Mouse (Mus musculus): ENCODE data around the gene 1810009A15Rik. TPM values are rescaled to one million over a fixed set of nuclear protein-coding genes. Genes with fewer than 3 reads are reported as not detected.

The 1810009A15Rik gene
- polyA plus RNA-seq, 1 experiment from 2014 or later = 111 TPM

GRCm38 (mm10) chr19:8929224-8930088, 40.8 kb downstream of the 1810009A15Rik start, which contains the start of the genes Rom1 and Eml3:
Gene Rom1, minus strand, starts transcription at chr19:8929356.
Gene Eml3, plus strand, starts transcription at chr19:8929552.
- no peaks in the 10 kb centered on the region for H3K36me3 ChIP-seq (replicated peaks; ENCODE audit: control insufficient read depth, insufficient read depth, low read depth, low read length)
- under 1% methylated on average over 60 of the region's 74 CpGs for WGBS
- H3K4me3 ChIP-seq (ENCODE audit: low read depth, low read length) = peak within 1 kb of the TSS; percentile 71
- no peaks in the 10 kb centered on the region for H3K4me1 ChIP-seq (ENCODE audit: control insufficient read depth, insufficient read depth, low read length)
- DNase-seq (ENCODE audit: low spot score) = peak; percentile 73
- ATAC-seq (replicated peaks; ENCODE audit: insufficient number of reproducible peaks, low FRiP score, low TSS enrichment, low read depth) = peak; percentile 74
- peak within 1 kb of the TSS; percentile 47; the same call in 1 of the 2 replicates for H3K27ac ChIP-seq (replicated peaks; ENCODE audit: low read depth, low read length)
- no peaks in the 10 kb centered on the region for H3K9me3 ChIP-seq (replicated peaks; ENCODE audit: control insufficient read depth, low read length)
- no peaks in the 10 kb centered on the region for H3K27me3 ChIP-seq (ENCODE audit: control insufficient read depth, insufficient read depth, low read length)
- peak within 1 kb of the TSS; percentile 83 for H3K9ac ChIP-seq (replicated peaks; ENCODE audit: low read length)
- peak within 1 kb of the TSS; percentile 81 for H3K4me2 ChIP-seq (ENCODE audit: low read depth, low read length)

- no peak for ATAC-seq (replicated peaks; ENCODE audit: insufficient number of reproducible peaks, low FRiP score, low TSS enrichment, low read depth)
- peak overlapping the region; percentile 47; the same call in 1 of the 2 replicates for H3K27ac ChIP-seq (replicated peaks; ENCODE audit: low read depth, low read length)
- no peak for DNase-seq (ENCODE audit: low spot score)
- H3K9me3 ChIP-seq (replicated peaks; ENCODE audit: control insufficient read depth, low read length) = no peaks in the 10 kb centered on the region
- peak overlapping the region; percentile 81 for H3K4me2 ChIP-seq (ENCODE audit: low read depth, low read length)
- peak overlapping the region; percentile 83 for H3K9ac ChIP-seq (replicated peaks; ENCODE audit: low read length)
- H3K27me3 ChIP-seq (ENCODE audit: control insufficient read depth, insufficient read depth, low read length) = no peaks in the 10 kb centered on the region
- H3K36me3 ChIP-seq (replicated peaks; ENCODE audit: control insufficient read depth, insufficient read depth, low read depth, low read length) = no peaks in the 10 kb centered on the region
- H3K4me1 ChIP-seq (ENCODE audit: control insufficient read depth, insufficient read depth, low read length) = no peaks in the 10 kb centered on the region
- peak overlapping the region; percentile 71 for H3K4me3 ChIP-seq (ENCODE audit: low read depth, low read length)
- 14% methylated on average over 11 of the region's 11 CpGs for WGBS
Measured at GRCm38 (mm10) chr19:8930117-8930516, 41.5 kb downstream of the 1810009A15Rik start.

GRCm38 (mm10) chr19:8930771-8931170, 42.1 kb downstream of the 1810009A15Rik start:
- no peaks in the 10 kb centered on the region for H3K4me1 ChIP-seq (ENCODE audit: control insufficient read depth, insufficient read depth, low read length)
- H3K9ac ChIP-seq (replicated peaks; ENCODE audit: low read length) = peak overlapping the region; percentile 83
- no peak for ATAC-seq (replicated peaks; ENCODE audit: insufficient number of reproducible peaks, low FRiP score, low TSS enrichment, low read depth)
- 86% methylated on average over 7 of the region's 7 CpGs for WGBS
- H3K27ac ChIP-seq (replicated peaks; ENCODE audit: low read depth, low read length) = no peak overlapping the region
- no peak for DNase-seq (ENCODE audit: low spot score)
- H3K36me3 ChIP-seq (replicated peaks; ENCODE audit: control insufficient read depth, insufficient read depth, low read depth, low read length) = no peaks in the 10 kb centered on the region
- H3K4me2 ChIP-seq (ENCODE audit: low read depth, low read length) = peak overlapping the region; percentile 81
- H3K27me3 ChIP-seq (ENCODE audit: control insufficient read depth, insufficient read depth, low read length) = no peaks in the 10 kb centered on the region
- no peaks in the 10 kb centered on the region for H3K9me3 ChIP-seq (replicated peaks; ENCODE audit: control insufficient read depth, low read length)
- peak overlapping the region; percentile 71; the same call in 1 of the 2 replicates for H3K4me3 ChIP-seq (ENCODE audit: low read depth, low read length)

- Histone ChIP-seq H3K27me3 (ENCODE audit: control insufficient read depth, insufficient read depth, low read length) (no peaks in the 10 kb centered on the region), H3K36me3 (replicated peaks; ENCODE audit: control insufficient read depth, insufficient read depth, low read depth, low read length) (peaks cover 2% of the 10 kb centered on the region; the same call in 1 of the 2 replicates)
- no peak for ATAC-seq (replicated peaks; ENCODE audit: insufficient number of reproducible peaks, low FRiP score, low TSS enrichment, low read depth)
Measured at GRCm38 (mm10) chr19:8936736-8937135, 48.1 kb downstream of the 1810009A15Rik start.

More at GRCm38 (mm10) chr19:8936736-8937135, 48.1 kb downstream of the 1810009A15Rik start:
- Histone ChIP-seq H3K4me1 (ENCODE audit: control insufficient read depth, insufficient read depth, low read length) (no peaks in the 10 kb centered on the region; the same call in 1 of the 2 replicates), H3K4me3 (ENCODE audit: low read depth, low read length) (no peak overlapping the region), H3K9ac (replicated peaks; ENCODE audit: low read length) (no peak overlapping the region), H3K9me3 (replicated peaks; ENCODE audit: control insufficient read depth, low read length) (no peaks in the 10 kb centered on the region), H3K4me2 (ENCODE audit: low read depth, low read length) (no peak overlapping the region), H3K27ac (replicated peaks; ENCODE audit: low read depth, low read length) (no peak overlapping the region)
- WGBS = 84% methylated on average over 2 of the region's 2 CpGs
- DNase-seq (ENCODE audit: low spot score) = no peak

Small RNA genes lying within 50 kb of the gene (microRNA-seq; reads per million reads assigned to microRNA genes)
- not detected for gene Mir5136 (ENCODE audit: borderline number of aligned reads)

Other genes with a start within 250 kb of the 1810009A15Rik start
- 0.06 and 0.08 TPM in 2 replicates for gene Chrm1, start 225.1 kb upstream of the 1810009A15Rik start, polyA plus RNA-seq (2014; fragmentation: Nextera tagmentation; extraction: Ambion mirVana)
- gene Slc3a2, start 165.5 kb upstream of the 1810009A15Rik start, polyA plus RNA-seq (2014; fragmentation: Nextera tagmentation; extraction: Ambion mirVana) = 120 and 125 TPM in 2 replicates
- 91.0 and 92.3 TPM in 2 replicates for gene Wdr74, start 153.0 kb upstream of the 1810009A15Rik start, polyA plus RNA-seq (2014; fragmentation: Nextera tagmentation; extraction: Ambion mirVana)
- gene 1700092M07Rik, start 148.1 kb upstream of the 1810009A15Rik start, polyA plus RNA-seq (2014; fragmentation: Nextera tagmentation; extraction: Ambion mirVana) = 1.1 and 1.8 TPM in 2 replicates
- gene Stx5a, start 147.4 kb upstream of the 1810009A15Rik start, polyA plus RNA-seq (2014; fragmentation: Nextera tagmentation; extraction: Ambion mirVana) = 107 and 110 TPM in 2 replicates
- 230 and 238 TPM in 2 replicates for gene Nxf1, start 131.8 kb upstream of the 1810009A15Rik start, polyA plus RNA-seq (2014; fragmentation: Nextera tagmentation; extraction: Ambion mirVana)
- 191 and 197 TPM in 2 replicates for gene Tmem223, start 117.9 kb upstream of the 1810009A15Rik start, polyA plus RNA-seq (2014; fragmentation: Nextera tagmentation; extraction: Ambion mirVana)
- 44.8 and 51.2 TPM in 2 replicates for gene Tmem179b, start 114.4 kb upstream of the 1810009A15Rik start, polyA plus RNA-seq (2014; fragmentation: Nextera tagmentation; extraction: Ambion mirVana)
- gene Taf6l, start 102.4 kb upstream of the 1810009A15Rik start, polyA plus RNA-seq (2014; fragmentation: Nextera tagmentation; extraction: Ambion mirVana) = 19.0 and 19.9 TPM in 2 replicates
- 199 and 202 TPM in 2 replicates for gene Polr2g, start 90.3 kb upstream of the 1810009A15Rik start, polyA plus RNA-seq (2014; fragmentation: Nextera tagmentation; extraction: Ambion mirVana)
- gene Zbtb3, start 86.3 kb upstream of the 1810009A15Rik start, polyA plus RNA-seq (2014; fragmentation: Nextera tagmentation; extraction: Ambion mirVana) = 6.0 and 8.0 TPM in 2 replicates
- gene Ttc9c, start 69.5 kb upstream of the 1810009A15Rik start, polyA plus RNA-seq (2014; fragmentation: Nextera tagmentation; extraction: Ambion mirVana) = 63.0 and 68.7 TPM in 2 replicates
- gene Hnrnpul2, start 68.8 kb upstream of the 1810009A15Rik start, polyA plus RNA-seq (2014; fragmentation: Nextera tagmentation; extraction: Ambion mirVana) = 6.7 and 6.8 TPM in 2 replicates
- gene AC129217.1, start 59.1 kb upstream of the 1810009A15Rik start, polyA plus RNA-seq (2014; fragmentation: Nextera tagmentation; extraction: Ambion mirVana) = not detected in 2 replicates
- 29.9 and 39.1 TPM in 2 replicates for gene Bscl2, start 51.4 kb upstream of the 1810009A15Rik start, polyA plus RNA-seq (2014; fragmentation: Nextera tagmentation; extraction: Ambion mirVana)
- gene Gng3, start 49.7 kb upstream of the 1810009A15Rik start, polyA plus RNA-seq (2014; fragmentation: Nextera tagmentation; extraction: Ambion mirVana) = 39.8 and 44.8 TPM in 2 replicates
- 0.10 and 0.49 TPM in 2 replicates for gene Lrrn4cl, start 38.1 kb upstream of the 1810009A15Rik start, polyA plus RNA-seq (2014; fragmentation: Nextera tagmentation; extraction: Ambion mirVana)
- gene Ubxn1, start 17.4 kb upstream of the 1810009A15Rik start, polyA plus RNA-seq (2014; fragmentation: Nextera tagmentation; extraction: Ambion mirVana) = 184 and 189 TPM in 2 replicates
- gene Uqcc3, start 7.9 kb upstream of the 1810009A15Rik start, polyA plus RNA-seq (2014; fragmentation: Nextera tagmentation; extraction: Ambion mirVana) = 56.1 and 62.0 TPM in 2 replicates
- 116 and 122 TPM in 2 replicates for gene Lbhd1, start 5.1 kb upstream of the 1810009A15Rik start, polyA plus RNA-seq (2014; fragmentation: Nextera tagmentation; extraction: Ambion mirVana)
- gene Gm49403, start 4.9 kb upstream of the 1810009A15Rik start, polyA plus RNA-seq (2014; fragmentation: Nextera tagmentation; extraction: Ambion mirVana) = not detected in 2 replicates
- 0.34 TPM in 1 of 2 replicates, not detected in the other for gene Gm49416, start 73 bp downstream of the 1810009A15Rik start, polyA plus RNA-seq (2014; fragmentation: Nextera tagmentation; extraction: Ambion mirVana)
- gene Ints5, start 4.2 kb downstream of the 1810009A15Rik start, polyA plus RNA-seq (2014; fragmentation: Nextera tagmentation; extraction: Ambion mirVana) = 30.5 and 34.6 TPM in 2 replicates
- gene Ganab, start 9.2 kb downstream of the 1810009A15Rik start, polyA plus RNA-seq (2014; fragmentation: Nextera tagmentation; extraction: Ambion mirVana) = 97.4 and 114 TPM in 2 replicates
- 32.0 and 32.8 TPM in 2 replicates for gene B3gat3, start 31.5 kb downstream of the 1810009A15Rik start, polyA plus RNA-seq (2014; fragmentation: Nextera tagmentation; extraction: Ambion mirVana)
- 0.72 and 0.81 TPM in 2 replicates for gene Rom1, start 40.5 kb downstream of the 1810009A15Rik start, polyA plus RNA-seq (2014; fragmentation: Nextera tagmentation; extraction: Ambion mirVana)
- gene Eml3, start 40.7 kb downstream of the 1810009A15Rik start, polyA plus RNA-seq (2014; fragmentation: Nextera tagmentation; extraction: Ambion mirVana) = 8.4 and 9.0 TPM in 2 replicates
- 57.5 and 57.6 TPM in 2 replicates for gene Mta2, start 53.0 kb downstream of the 1810009A15Rik start, polyA plus RNA-seq (2014; fragmentation: Nextera tagmentation; extraction: Ambion mirVana)
- 25.5 and 28.0 TPM in 2 replicates for gene Tut1, start 65.0 kb downstream of the 1810009A15Rik start, polyA plus RNA-seq (2014; fragmentation: Nextera tagmentation; extraction: Ambion mirVana)
- gene Eef1g, start 78.2 kb downstream of the 1810009A15Rik start, polyA plus RNA-seq (2014; fragmentation: Nextera tagmentation; extraction: Ambion mirVana) = 535 and 538 TPM in 2 replicates
- 10.6 and 11.5 TPM in 2 replicates for gene Ahnak, start 100.4 kb downstream of the 1810009A15Rik start, polyA plus RNA-seq (2014; fragmentation: Nextera tagmentation; extraction: Ambion mirVana)
- gene Scgb1a1, start 199.1 kb downstream of the 1810009A15Rik start, polyA plus RNA-seq (2014; fragmentation: Nextera tagmentation; extraction: Ambion mirVana) = not detected in 2 replicates
- gene Asrgl1, start 246.8 kb downstream of the 1810009A15Rik start, polyA plus RNA-seq (2014; fragmentation: Nextera tagmentation; extraction: Ambion mirVana) = 15.4 and 18.3 TPM in 2 replicates

Data from embryonic facial prominence, embryonic 11.5 days (tissue).